Mouse (Mus musculus) lung, postnatal 0 days (tissue): ENCODE measurements around the gene Brat1.

ENCODE experiments used
- CTCF ChIP-seq: IDR thresholded peaks from 2 replicates; pipeline ENCODE4 v1.5.1; 2016; ENCODE audit warnings: antibody characterized with exemption, mild to moderate bottlenecking
- EP300 ChIP-seq: IDR thresholded peaks from 2 replicates; pipeline ENCODE4 v1.6.1; 2016; ENCODE audit warnings: antibody characterized with exemption, mild to moderate bottlenecking, control low read depth

DNA sequence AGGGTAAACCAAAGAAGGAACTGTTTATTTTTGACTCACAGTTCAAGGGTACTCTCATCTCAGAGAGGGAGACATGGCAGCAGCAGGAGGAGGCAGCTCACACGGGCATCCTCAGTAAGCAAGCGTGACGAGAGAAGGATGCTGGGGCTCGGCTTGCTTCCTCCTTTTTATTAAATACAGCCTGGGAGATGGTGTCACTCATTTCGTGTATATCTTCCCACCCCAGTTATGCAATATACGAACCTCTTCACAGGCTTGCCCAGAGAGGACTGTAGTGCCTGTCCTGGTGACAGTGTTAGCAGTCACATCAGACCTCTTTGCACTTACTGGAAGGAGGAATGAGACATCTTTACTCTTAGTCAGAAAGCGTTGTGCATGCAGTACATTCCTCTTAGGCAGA lies 16.0 kb downstream of the Brat1 start:
- TF ChIP-seq CTCF (no peak), EP300 (no peak)
